Mouse (Mus musculus) lung, embryonic 15.5 days (tissue): Measurements from ENCODE around the gene Atoh7. TPM values are rescaled to one million over a fixed set of nuclear protein-coding genes. Genes with fewer than 3 reads are reported as not detected.
A peak's percentile ranks its signal among the peaks of the same experiment; 100 is the strongest.

ENCODE experiments used
- ATAC-seq: fragments of 200-750 bp; cut with Nextera tagmentation; 2 replicates; pipeline ENCODE4 v1.8.0; 2017; ENCODE audit warnings: moderate number of reproducible peaks, borderline replicate concordance; ENCODE audit not compliant: low FRiP score, low TSS enrichment; ENCODE audit errors: extremely low read depth
- H3K27ac ChIP-seq: fragments of 300-500 bp; sonication (generic); 2 replicates; pipeline ENCODE4 v1.5.1; 2015; ENCODE audit warnings: moderate library complexity, mild to moderate bottlenecking, inconsistent platforms
- H3K27me3 ChIP-seq: fragments of 300-500 bp; sonication (generic); 2 replicates; pipeline ENCODE4 v1.6.1; 2015; ENCODE audit warnings: inconsistent platforms
- H3K36me3 ChIP-seq: fragments of 300-500 bp; sonication (generic); 2 replicates; pipeline ENCODE4 v1.6.1; 2015; ENCODE audit warnings: inconsistent platforms
- H3K4me1 ChIP-seq: fragments of 300-500 bp; sonication (generic); 2 replicates; pipeline ENCODE4 v1.6.1; 2015; ENCODE audit warnings: inconsistent platforms
- H3K4me2 ChIP-seq: fragments of 300-500 bp; sonication (generic); 2 replicates; pipeline ENCODE4 v1.6.1; 2015; ENCODE audit warnings: inconsistent platforms, mild to moderate bottlenecking, moderate library complexity
- H3K4me3 ChIP-seq: fragments of 300-500 bp; sonication (generic); 2 replicates; pipeline ENCODE4 v1.5.1; 2015; ENCODE audit warnings: mild to moderate bottlenecking, inconsistent platforms
- H3K9ac ChIP-seq: fragments of 300-500 bp; sonication (generic); 2 replicates; pipeline ENCODE4 v1.6.1; 2015; ENCODE audit warnings: inconsistent platforms
- H3K9me3 ChIP-seq: fragments of 300-500 bp; sonication (generic); 2 replicates; pipeline ENCODE4 v1.6.1; 2016; ENCODE audit warnings: inconsistent platforms
- WGBS: fragments of 180-500 bp; shearing (Covaris S2); methylation state at CpG from one replicate; pipeline ENCODE4 v1.1.7; 2015; 5-methylcytosine and 5-hydroxymethylcytosine counted together
- polyA plus RNA-seq: library from polyadenylated mRNA; unstranded; fragments of >200 nt; fragmentation: Nextera tagmentation; extraction: Ambion mirVana; gene quantifications from 2 replicates; pipeline ENCODE4 v1.2.1, GENCODE M21; 2015

Atoh7 gene
- polyA plus RNA-seq, 1 experiment from 2014 or later = not detected

GRCm38 (mm10) chr10:63100657-63101056, 1.2 kb downstream of the Atoh7 start:
- Histone ChIP-seq H3K27me3 (peaks cover 47% of the 10 kb centered on the region), H3K9me3 (no peaks in the 10 kb centered on the region), H3K36me3 (no peaks in the 10 kb centered on the region), H3K9ac (peak overlapping the region; percentile 43), H3K4me2 (peak overlapping the region; percentile 97), H3K4me3 (peak overlapping the region; percentile 53), H3K27ac (no peak overlapping the region), H3K4me1 (peaks cover 5% of the 10 kb centered on the region)
- no peak for ATAC-seq
- 19% methylated on average over 9 of the region's 9 CpGs for WGBS

- Histone ChIP-seq H3K27ac (no peak overlapping the region), H3K9ac (no peak overlapping the region), H3K9me3 (no peaks in the 10 kb centered on the region), H3K36me3 (no peaks in the 10 kb centered on the region), H3K27me3 (no peaks in the 10 kb centered on the region), H3K4me2 (no peak overlapping the region), H3K4me1 (no peaks in the 10 kb centered on the region), H3K4me3 (no peak overlapping the region)
- no peak for ATAC-seq
- WGBS = 46% methylated on average over 5 of the region's 5 CpGs
These were observed 13.7 kb downstream of the Atoh7 start for GRCm38 (mm10) chr10:63113027-63113604.

GRCm38 (mm10) chr10:63113716-63114360, 14.4 kb downstream of the Atoh7 start:
- no peaks in the 10 kb centered on the region for H3K27me3 ChIP-seq
- no peaks in the 10 kb centered on the region for H3K36me3 ChIP-seq
- ATAC-seq = no peak
- no peaks in the 10 kb centered on the region for H3K9me3 ChIP-seq
- WGBS = 76% methylated on average over 6 of the region's 6 CpGs
- no peak overlapping the region for H3K4me2 ChIP-seq
- H3K9ac ChIP-seq = no peak overlapping the region
- no peaks in the 10 kb centered on the region for H3K4me1 ChIP-seq
- H3K27ac ChIP-seq = no peak overlapping the region
- H3K4me3 ChIP-seq = no peak overlapping the region

- no peaks in the 10 kb centered on the region for H3K27me3 ChIP-seq
- no peak overlapping the region for H3K4me2 ChIP-seq
- H3K36me3 ChIP-seq = no peaks in the 10 kb centered on the region
- no peaks in the 10 kb centered on the region for H3K4me1 ChIP-seq
- 85% methylated on average over 15 of the region's 15 CpGs for WGBS
- no peaks in the 10 kb centered on the region for H3K9me3 ChIP-seq
- H3K4me3 ChIP-seq = no peak overlapping the region
- no peak overlapping the region for H3K9ac ChIP-seq
- no peak overlapping the region for H3K27ac ChIP-seq
- no peak for ATAC-seq
These were observed 16.4 kb downstream of the Atoh7 start for GRCm38 (mm10) chr10:63115881-63116280.

GRCm38 (mm10) chr10:63116376-63116775, 16.9 kb downstream of the Atoh7 start:
- 88% methylated on average over 9 of the region's 9 CpGs for WGBS
- no peaks in the 10 kb centered on the region for H3K9me3 ChIP-seq
- no peak for ATAC-seq
- H3K36me3 ChIP-seq = no peaks in the 10 kb centered on the region
- H3K4me2 ChIP-seq = no peak overlapping the region
- H3K4me1 ChIP-seq = no peaks in the 10 kb centered on the region
- no peak overlapping the region for H3K9ac ChIP-seq
- no peak overlapping the region for H3K4me3 ChIP-seq
- H3K27ac ChIP-seq = no peak overlapping the region
- H3K27me3 ChIP-seq = no peaks in the 10 kb centered on the region

GRCm38 (mm10) chr10:63117583-63117982, 18.1 kb downstream of the Atoh7 start:
- Histone ChIP-seq H3K4me2 (no peak overlapping the region), H3K27me3 (no peaks in the 10 kb centered on the region), H3K27ac (no peak overlapping the region), H3K9me3 (no peaks in the 10 kb centered on the region), H3K36me3 (no peaks in the 10 kb centered on the region), H3K9ac (no peak overlapping the region), H3K4me3 (no peak overlapping the region), H3K4me1 (no peaks in the 10 kb centered on the region)
- ATAC-seq = no peak
- 89% methylated on average over 8 of the region's 8 CpGs for WGBS

DNA sequence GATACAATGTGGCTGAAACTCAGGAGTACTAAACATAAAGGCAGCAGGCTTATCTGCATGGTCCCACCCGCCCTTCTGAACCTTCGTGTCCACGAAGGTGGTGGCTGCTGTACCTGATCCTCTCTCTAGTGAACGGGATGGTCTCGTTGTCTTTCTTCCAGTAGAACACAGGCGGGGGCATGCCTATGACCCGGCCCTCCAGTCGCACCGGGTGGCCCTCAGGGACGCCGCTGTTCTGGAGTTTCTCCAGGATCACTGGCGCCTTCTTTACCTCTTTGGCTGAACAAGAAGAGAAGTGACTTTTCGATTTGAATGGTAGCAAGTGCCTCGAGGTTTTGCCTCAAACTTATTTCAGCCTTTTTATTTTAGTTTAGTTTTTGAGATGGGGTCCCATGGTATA, 20.5 kb downstream of the Atoh7 start:
- H3K36me3 ChIP-seq = no peaks in the 10 kb centered on the region
- H3K27me3 ChIP-seq = no peaks in the 10 kb centered on the region
- no peaks in the 10 kb centered on the region for H3K9me3 ChIP-seq
- H3K4me2 ChIP-seq = no peak overlapping the region
- H3K9ac ChIP-seq = no peak overlapping the region
- ATAC-seq = no peak
- H3K4me1 ChIP-seq = no peaks in the 10 kb centered on the region
- H3K27ac ChIP-seq = no peak overlapping the region
- H3K4me3 ChIP-seq = no peak overlapping the region
- WGBS = 79% methylated on average over 14 of the region's 14 CpGs

GRCm38 (mm10) chr10:63121961-63122360, 22.5 kb downstream of the Atoh7 start:
- no peak overlapping the region for H3K4me2 ChIP-seq
- no peaks in the 10 kb centered on the region for H3K4me1 ChIP-seq
- WGBS = 78% methylated on average over 14 of the region's 14 CpGs

DNA sequence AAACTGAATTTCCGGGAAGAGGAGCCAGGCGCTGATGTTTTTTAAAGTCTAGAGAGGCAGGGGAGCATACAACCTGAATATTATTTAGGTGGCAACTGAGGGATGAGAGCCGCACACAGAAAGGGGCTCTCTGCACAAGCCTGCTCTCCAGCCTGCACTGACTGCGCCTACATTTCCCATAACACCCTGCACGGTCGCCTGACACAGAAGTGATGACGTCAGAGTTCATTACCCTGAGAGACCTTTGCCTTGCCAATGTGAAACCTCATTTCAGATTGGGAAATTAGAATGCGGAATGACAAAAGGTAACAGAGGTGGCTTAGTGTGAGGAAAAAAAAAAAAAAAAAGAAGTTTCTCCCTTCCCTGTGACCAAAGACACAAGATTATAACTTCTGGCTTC, 23.1 kb downstream of the Atoh7 start:
- Histone ChIP-seq H3K4me3 (no peak overlapping the region), H3K27ac (no peak overlapping the region), H3K9me3 (no peaks in the 10 kb centered on the region), H3K4me1 (no peaks in the 10 kb centered on the region), H3K9ac (no peak overlapping the region), H3K4me2 (no peak overlapping the region), H3K27me3 (no peaks in the 10 kb centered on the region), H3K36me3 (no peaks in the 10 kb centered on the region)
- ATAC-seq = no peak
- 39% methylated on average over 8 of the region's 8 CpGs for WGBS

More at GRCm38 (mm10) chr10:63121961-63122360, 22.5 kb downstream of the Atoh7 start:
- H3K27me3 ChIP-seq = no peaks in the 10 kb centered on the region
- no peak overlapping the region for H3K9ac ChIP-seq
- H3K36me3 ChIP-seq = no peaks in the 10 kb centered on the region
- ATAC-seq = no peak
- H3K27ac ChIP-seq = no peak overlapping the region
- no peak overlapping the region for H3K4me3 ChIP-seq
- no peaks in the 10 kb centered on the region for H3K9me3 ChIP-seq

DNA sequence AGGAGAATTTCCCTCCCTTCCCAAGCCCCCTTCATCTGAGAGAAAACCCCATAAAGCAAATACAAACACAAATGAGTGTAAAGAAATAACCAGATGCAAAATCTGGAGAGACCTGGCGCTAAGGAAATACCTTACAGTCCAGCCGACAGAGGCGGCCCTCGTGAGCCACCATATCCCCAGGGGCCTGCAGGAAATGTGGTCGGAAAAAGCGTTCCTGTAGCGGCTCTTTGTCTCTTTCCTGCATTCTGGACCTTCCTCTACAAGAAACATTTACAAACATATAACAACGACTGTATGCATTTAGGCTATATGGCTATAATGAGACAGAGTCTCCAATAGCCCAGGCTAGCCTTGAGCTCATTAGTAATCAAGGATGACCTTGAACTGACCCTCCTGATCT, 23.7 kb downstream of the Atoh7 start:
- Histone ChIP-seq H3K4me3 (no peak overlapping the region), H3K4me1 (no peaks in the 10 kb centered on the region), H3K27me3 (no peaks in the 10 kb centered on the region), H3K27ac (no peak overlapping the region), H3K4me2 (no peak overlapping the region), H3K9ac (no peak overlapping the region), H3K9me3 (no peaks in the 10 kb centered on the region), H3K36me3 (no peaks in the 10 kb centered on the region)
- WGBS = 78% methylated on average over 8 of the region's 8 CpGs
- no peak for ATAC-seq

GRCm38 (mm10) chr10:63124016-63124415, 24.6 kb downstream of the Atoh7 start:
- Histone ChIP-seq H3K4me3 (no peak overlapping the region), H3K9me3 (no peaks in the 10 kb centered on the region), H3K27me3 (no peaks in the 10 kb centered on the region), H3K27ac (no peak overlapping the region), H3K4me1 (no peaks in the 10 kb centered on the region), H3K9ac (no peak overlapping the region), H3K36me3 (no peaks in the 10 kb centered on the region), H3K4me2 (no peak overlapping the region)
- WGBS = 91% methylated on average over 10 of the region's 10 CpGs
- no peak for ATAC-seq

DNA sequence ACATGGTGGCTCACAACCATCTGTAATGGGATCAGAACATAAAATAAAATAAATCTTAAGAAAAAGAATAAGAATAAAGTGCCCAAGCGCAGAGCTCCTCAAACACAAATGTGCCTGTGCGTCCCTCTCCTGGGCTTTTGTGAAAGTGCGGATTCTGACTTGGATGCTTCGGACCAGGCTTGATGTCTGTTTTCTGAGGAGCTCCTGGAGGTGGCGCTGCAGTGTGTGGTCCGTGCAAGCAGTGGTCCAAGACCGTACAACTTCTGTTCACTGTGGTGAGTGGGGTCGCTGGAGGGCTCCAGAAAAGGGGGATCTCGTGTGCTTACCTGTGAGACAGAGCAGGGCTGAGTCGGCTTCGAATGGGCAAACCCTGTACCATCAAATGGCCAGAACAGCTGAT, 25.9 kb downstream of the Atoh7 start:
- H3K36me3 ChIP-seq = no peaks in the 10 kb centered on the region
- H3K4me3 ChIP-seq = no peak overlapping the region
- no peak overlapping the region for H3K4me2 ChIP-seq
- no peaks in the 10 kb centered on the region for H3K9me3 ChIP-seq
- no peaks in the 10 kb centered on the region for H3K4me1 ChIP-seq
- no peak for ATAC-seq
- H3K9ac ChIP-seq = no peak overlapping the region
- H3K27ac ChIP-seq = no peak overlapping the region
- H3K27me3 ChIP-seq = no peaks in the 10 kb centered on the region
- WGBS = 34% methylated on average over 11 of the region's 11 CpGs
